Mouse (Mus musculus): Measurements from ENCODE around the gene Tmprss11e. TPM values are rescaled to one million over a fixed set of nuclear protein-coding genes. Genes with fewer than 3 reads are reported as not detected.

The Tmprss11e gene
- polyA plus RNA-seq, 1 experiment from 2014 or later = 2.3 TPM

- Histone ChIP-seq H3K27ac (ENCODE audit: low read length) (no peak overlapping the region), H3K36me3 (ENCODE audit: control insufficient read depth, insufficient read depth, low read length) (no peaks in the 10 kb centered on the region), H3K4me3 (replicated peaks; ENCODE audit: low read length) (no peak overlapping the region), H3K4me1 (ENCODE audit: control insufficient read depth, insufficient read depth, low read length) (no peaks in the 10 kb centered on the region), H3K4me2 (ENCODE audit: low read depth, low read length) (no peak overlapping the region), H3K9ac (ENCODE audit: low read length) (no peak overlapping the region), H3K27me3 (ENCODE audit: control insufficient read depth, insufficient read depth, low read length) (no peaks in the 10 kb centered on the region), H3K9me3 (replicated peaks; ENCODE audit: control insufficient read depth, low read length) (peaks cover 3% of the 10 kb centered on the region; the same call in 1 of the 2 replicates)
- 78% methylated on average over 2 of the region's 2 CpGs for WGBS
- ATAC-seq (ENCODE audit: insufficient read depth, low FRiP score) = no peak
Observed at GRCm38 (mm10) chr5:86714967-86715366, 30.6 kb downstream of the Tmprss11e start.

- ATAC-seq (ENCODE audit: insufficient read depth, low FRiP score) = no peak
- Histone ChIP-seq H3K9me3 (replicated peaks; ENCODE audit: control insufficient read depth, low read length) (no peaks in the 10 kb centered on the region), H3K27me3 (ENCODE audit: control insufficient read depth, insufficient read depth, low read length) (no peaks in the 10 kb centered on the region), H3K4me1 (ENCODE audit: control insufficient read depth, insufficient read depth, low read length) (no peaks in the 10 kb centered on the region), H3K4me2 (ENCODE audit: low read depth, low read length) (no peak overlapping the region), H3K36me3 (ENCODE audit: control insufficient read depth, insufficient read depth, low read length) (no peaks in the 10 kb centered on the region), H3K4me3 (replicated peaks; ENCODE audit: low read length) (no peak overlapping the region), H3K9ac (ENCODE audit: low read length) (no peak overlapping the region), H3K27ac (ENCODE audit: low read length) (no peak overlapping the region)
- WGBS = 76% methylated on average over 3 of the region's 3 CpGs
Observed at GRCm38 (mm10) chr5:86704923-86705322, 40.7 kb downstream of the Tmprss11e start.

GRCm38 (mm10) chr5:86684667-86685066 lies 60.9 kb downstream of the Tmprss11e start:
- WGBS = 56% methylated on average over 4 of the region's 4 CpGs
- no peaks in the 10 kb centered on the region for H3K27me3 ChIP-seq (ENCODE audit: control insufficient read depth, insufficient read depth, low read length)
- no peaks in the 10 kb centered on the region for H3K36me3 ChIP-seq (ENCODE audit: control insufficient read depth, insufficient read depth, low read length)
- H3K27ac ChIP-seq (ENCODE audit: low read length) = no peak overlapping the region
- H3K4me1 ChIP-seq (ENCODE audit: control insufficient read depth, insufficient read depth, low read length) = no peaks in the 10 kb centered on the region
- no peaks in the 10 kb centered on the region for H3K9me3 ChIP-seq (replicated peaks; ENCODE audit: control insufficient read depth, low read length)
- no peak overlapping the region for H3K4me2 ChIP-seq (ENCODE audit: low read depth, low read length)
- no peak overlapping the region for H3K9ac ChIP-seq (ENCODE audit: low read length)
- no peak for ATAC-seq (ENCODE audit: insufficient read depth, low FRiP score)
- H3K4me3 ChIP-seq (replicated peaks; ENCODE audit: low read length) = no peak overlapping the region

- Histone ChIP-seq H3K9me3 (replicated peaks; ENCODE audit: control insufficient read depth, low read length) (no peaks in the 10 kb centered on the region), H3K27ac (ENCODE audit: low read length) (no peak within 1 kb of the TSS), H3K4me2 (ENCODE audit: low read depth, low read length) (no peak within 1 kb of the TSS), H3K4me3 (replicated peaks; ENCODE audit: low read length) (no peak within 1 kb of the TSS), H3K36me3 (ENCODE audit: control insufficient read depth, insufficient read depth, low read length) (no peaks in the 10 kb centered on the region), H3K4me1 (ENCODE audit: control insufficient read depth, insufficient read depth, low read length) (no peaks in the 10 kb centered on the region), H3K27me3 (ENCODE audit: control insufficient read depth, insufficient read depth, low read length) (no peaks in the 10 kb centered on the region), H3K9ac (ENCODE audit: low read length) (no peak within 1 kb of the TSS)
- WGBS = 59% methylated on average over 5 of the region's 5 CpGs
- ATAC-seq (ENCODE audit: insufficient read depth, low FRiP score) = no peak
Observed at GRCm38 (mm10) chr5:86676262-86676661, 69.4 kb downstream of the Tmprss11e start, which contains the start of gene Tmprss11b. TSS of gene Tmprss11b (minus strand) at chr5:86676362.

Other genes with a start within 250 kb of the Tmprss11e start
- 16.2 and 21.4 TPM in 2 replicates for gene Tmprss11g, start 227.2 kb downstream of the Tmprss11e start, polyA plus RNA-seq (2015; fragmentation: Nextera tagmentation; extraction: Ambion mirVana)
- 1.5 and 3.0 TPM in 2 replicates for gene Tmprss11f, start 113.4 kb downstream of the Tmprss11e start, polyA plus RNA-seq (2015; fragmentation: Nextera tagmentation; extraction: Ambion mirVana)
- 12.2 and 14.1 TPM in 2 replicates for gene Tmprss11b, start 69.5 kb downstream of the Tmprss11e start, polyA plus RNA-seq (2015; fragmentation: Nextera tagmentation; extraction: Ambion mirVana)
- 29.9 and 34.6 TPM in 2 replicates for gene Ythdc1, start 58.4 kb upstream of the Tmprss11e start, polyA plus RNA-seq (2015; fragmentation: Nextera tagmentation; extraction: Ambion mirVana)
- 77.0 and 80.9 TPM in 2 replicates for gene Ugt2b34, start 161.1 kb upstream of the Tmprss11e start, polyA plus RNA-seq (2015; fragmentation: Nextera tagmentation; extraction: Ambion mirVana)
- gene Ugt2b1, start 180.7 kb upstream of the Tmprss11e start, polyA plus RNA-seq (2015; fragmentation: Nextera tagmentation; extraction: Ambion mirVana) = not detected in 2 replicates

All from stomach, embryonic 16.5 days (tissue).